Mouse (Mus musculus): Measurements from ENCODE around the gene Ddb1. TPM values are rescaled to one million over a fixed set of nuclear protein-coding genes. Genes with fewer than 3 reads are reported as not detected.
"Not testable (repeated sequence)": the region's sequence is repeated elsewhere in the genome, so short reads cannot be mapped to it uniquely, and the experiment has no call there.

The Ddb1 gene
- 100 to 1,000 TPM; 111 to 120 TPM for total RNA-seq (2021)
- long read RNA-seq, experiment 1, full-length matches to known transcripts = 27 of 52 reads
- long read RNA-seq, experiment 1, partial matches to known transcripts = 12 of 52 reads
- long read RNA-seq, experiment 1, other reads (novel, unspliced or antisense) = 13 of 52 reads
- long read RNA-seq, experiment 2, full-length matches to known transcripts = 40 of 63 reads
- long read RNA-seq, experiment 2, partial matches to known transcripts = 22 of 63 reads
- long read RNA-seq, experiment 2, other reads (novel, unspliced or antisense) = 1 of 63 reads

- peak; percentile 98 to 99 for DNase-seq
- intact Hi-C loops (cut with DNase I) = no loop called here
These were observed at the start of gene Ddb1, which contains the start of gene Tkfc for GRCm38 (mm10) chr19:10605293-10605900. Gene Ddb1 (plus strand): TSS chr19:10605327. Gene Tkfc (minus strand): TSS chr19:10605654.

- intact Hi-C loops (cut with DNase I) = loop anchor here (5.0 kb wide), 1 partner anchor 46 kb away; no protein-coding TSS in a partner anchor
These were observed 49.3 kb upstream of the Ddb1 start, which contains the start of gene Tmem216 for GRCm38 (mm10) chr19:10555624-10556510. Gene Tmem216 (minus strand): TSS chr19:10556238.

GRCm38 (mm10) chr19:10557001-10557400 is 48.1 kb upstream of the Ddb1 start:
- no peak for DNase-seq
- intact Hi-C loops (cut with DNase I) = loop anchor here (5.0 kb wide), 1 partner anchor 45 kb away; no protein-coding TSS in a partner anchor

More at GRCm38 (mm10) chr19:10555624-10556510, 49.3 kb upstream of the Ddb1 start, which contains the start of gene Tmem216:
- peak; percentile 76 to 79 for DNase-seq

GRCm38 (mm10) chr19:10557430-10557829 is 47.7 kb upstream of the Ddb1 start:
- no peak for DNase-seq
- intact Hi-C loops (cut with DNase I) = loop anchor here (5.0 kb wide), 1 partner anchor 45 kb away; no protein-coding TSS in a partner anchor

- intact Hi-C loops (cut with DNase I) = loop anchor here (5.0 kb wide), 1 partner anchor 44 kb away; no protein-coding TSS in a partner anchor
These were observed 47.2 kb upstream of the Ddb1 start for GRCm38 (mm10) chr19:10557837-10558375.

GRCm38 (mm10) chr19:10560108-10560507 is 45.0 kb upstream of the Ddb1 start:
- intact Hi-C loops (cut with DNase I) = no loop called here
- DNase-seq = no peak

More at GRCm38 (mm10) chr19:10557837-10558375, 47.2 kb upstream of the Ddb1 start:
- not testable (repeated sequence) for DNase-seq

- intact Hi-C loops (cut with DNase I) = no loop called here
- DNase-seq = no peak
These were observed 43.4 kb upstream of the Ddb1 start for GRCm38 (mm10) chr19:10561558-10562314.

- DNase-seq = no peak
- intact Hi-C loops (cut with DNase I) = no loop called here
These were observed 42.8 kb upstream of the Ddb1 start for GRCm38 (mm10) chr19:10562351-10562750.

- DNase-seq = no peak
- intact Hi-C loops (cut with DNase I) = no loop called here
These were observed 40.8 kb upstream of the Ddb1 start for GRCm38 (mm10) chr19:10564278-10564677.

GRCm38 (mm10) chr19:10565217-10565616 is 39.9 kb upstream of the Ddb1 start:
- DNase-seq = no peak
- intact Hi-C loops (cut with DNase I) = no loop called here

- no peak for DNase-seq
- intact Hi-C loops (cut with DNase I) = no loop called here
These were observed 35.5 kb upstream of the Ddb1 start for GRCm38 (mm10) chr19:10569627-10570026.

- intact Hi-C loops (cut with DNase I) = no loop called here
- peak; percentile 89 to 92 for DNase-seq
These were observed 28.2 kb upstream of the Ddb1 start, which contains the start of the genes Cyb561a3 and Tmem138 for GRCm38 (mm10) chr19:10576690-10577561. Gene Cyb561a3 (plus strand): TSS chr19:10577172. Gene Tmem138 (minus strand): TSS chr19:10577362.

- intact Hi-C loops (cut with DNase I) = no loop called here
- DNase-seq = no peak
These were observed 25.0 kb upstream of the Ddb1 start for GRCm38 (mm10) chr19:10580102-10580501.

GRCm38 (mm10) chr19:10580761-10581160 is 24.4 kb upstream of the Ddb1 start:
- intact Hi-C loops (cut with DNase I) = no loop called here
- no peak for DNase-seq

GRCm38 (mm10) chr19:10581984-10582383 is 23.1 kb upstream of the Ddb1 start:
- intact Hi-C loops (cut with DNase I) = no loop called here
- no peak for DNase-seq

GRCm38 (mm10) chr19:10583550-10584146 is 21.5 kb upstream of the Ddb1 start:
- intact Hi-C loops (cut with DNase I) = no loop called here
- no peak for DNase-seq

- DNase-seq = no peak
- intact Hi-C loops (cut with DNase I) = no loop called here
These were observed 20.0 kb upstream of the Ddb1 start for GRCm38 (mm10) chr19:10585112-10585511.

GRCm38 (mm10) chr19:10587231-10587630 is 17.9 kb upstream of the Ddb1 start:
- intact Hi-C loops (cut with DNase I) = no loop called here
- DNase-seq = no peak

Measured in gastrocnemius, postnatal 36 days (tissue).